Mouse (Mus musculus) spleen, adult 2 months (tissue): ENCODE measurements around the gene Fam89a. TPM values are rescaled to one million over a fixed set of nuclear protein-coding genes. Genes with fewer than 3 reads are reported as not detected.

Experiments used
- DNase-seq, 2 experiments: peaks; one replicate each; pipeline versions ENCODE4 v3.0.0 to v3.0.0-alpha.2; 2012 to 2021; ENCODE audit warnings: low spot score in 2 of 2, low read depth in 1 of 2
- H3K27ac ChIP-seq: fragments of 200-500 bp; 2 replicates; pipeline ENCODE4 v1.5.1; 2012; ENCODE audit warnings: low read length, inconsistent platforms; ENCODE audit not compliant: insufficient read depth
- H3K27me3 ChIP-seq: fragments of 200-500 bp; 2 replicates; pipeline ENCODE4 v1.6.1; 2012; ENCODE audit warnings: mild to moderate bottlenecking, moderate library complexity, low read length, inconsistent platforms; ENCODE audit not compliant: control insufficient read depth, insufficient read depth
- H3K36me3 ChIP-seq: fragments of 200-500 bp; 2 replicates; pipeline ENCODE4 v1.6.1; 2012; ENCODE audit warnings: mild to moderate bottlenecking, low read length, inconsistent platforms; ENCODE audit not compliant: control insufficient read depth, insufficient read depth
- H3K4me1 ChIP-seq: fragments of 200-500 bp; 2 replicates; pipeline ENCODE4 v1.6.1; 2011; ENCODE audit warnings: inconsistent platforms; ENCODE audit not compliant: control insufficient read depth, insufficient read depth, insufficient read length
- H3K4me3 ChIP-seq: fragments of 200-500 bp; 2 replicates; pipeline ENCODE4 v1.5.1; 2011; ENCODE audit warnings: mild to moderate bottlenecking, inconsistent platforms; ENCODE audit not compliant: insufficient read depth, insufficient read length; ENCODE audit errors: extremely low read depth
- CTCF ChIP-seq: fragments of 200-500 bp; IDR thresholded peaks from 2 replicates; pipeline ENCODE4 v1.5.1; 2011; ENCODE audit warnings: mild to moderate bottlenecking, inconsistent platforms; ENCODE audit not compliant: insufficient read depth, insufficient read length, insufficient replicate concordance; ENCODE audit errors: extremely low read depth
- POLR2A ChIP-seq: fragments of 200-500 bp; IDR thresholded peaks from 2 replicates; pipeline ENCODE4 v1.6.1; 2011; ENCODE audit warnings: low read depth, low read length, inconsistent platforms
- WGBS: fragments of 180-500 bp; shearing (Covaris S2); methylation state at CpG from one replicate; pipeline ENCODE4 v1.1.7; 2018; 5-methylcytosine and 5-hydroxymethylcytosine counted together
- polyA plus RNA-seq: library from polyadenylated mRNA; depleted of rRNA; stranded (reverse); fragments of >200 nt; gene quantifications from 2 replicates; pipeline ENCODE4 v1.2.3, GENCODE M21; 2012

The Fam89a gene
- polyA plus RNA-seq, 1 experiment = 1.5 TPM

DNA sequence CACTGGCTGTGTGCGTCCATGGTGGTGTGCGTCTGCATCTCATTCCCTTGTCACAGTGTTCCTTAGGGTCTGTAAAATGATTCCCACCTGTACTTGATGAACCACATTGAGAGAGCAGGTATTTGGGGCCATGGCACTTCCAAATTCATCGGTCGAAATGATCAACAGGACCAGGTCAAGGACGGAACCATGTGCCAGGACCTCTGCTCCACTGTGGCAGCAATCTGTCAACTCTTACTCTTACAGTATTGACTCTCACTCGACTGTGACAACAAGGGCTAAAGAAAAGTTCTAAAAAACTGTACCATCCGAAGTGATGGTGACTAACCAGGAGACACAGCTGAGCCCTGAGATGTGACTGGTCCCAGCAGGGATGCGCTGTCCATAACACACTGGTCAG lies 3.8 kb upstream of the Fam89a start:
- 82% methylated on average over 8 of the region's 8 CpGs for WGBS
- H3K4me3 ChIP-seq = no peak overlapping the region
- no peaks in the 10 kb centered on the region for H3K36me3 ChIP-seq
- no peak for DNase-seq
- H3K27ac ChIP-seq = no peak overlapping the region
- H3K27me3 ChIP-seq = peaks cover 11% of the 10 kb centered on the region
- no peak for TF ChIP-seq POLR2A
- TF ChIP-seq CTCF = no peak
- peaks cover 5% of the 10 kb centered on the region for H3K4me1 ChIP-seq

DNA sequence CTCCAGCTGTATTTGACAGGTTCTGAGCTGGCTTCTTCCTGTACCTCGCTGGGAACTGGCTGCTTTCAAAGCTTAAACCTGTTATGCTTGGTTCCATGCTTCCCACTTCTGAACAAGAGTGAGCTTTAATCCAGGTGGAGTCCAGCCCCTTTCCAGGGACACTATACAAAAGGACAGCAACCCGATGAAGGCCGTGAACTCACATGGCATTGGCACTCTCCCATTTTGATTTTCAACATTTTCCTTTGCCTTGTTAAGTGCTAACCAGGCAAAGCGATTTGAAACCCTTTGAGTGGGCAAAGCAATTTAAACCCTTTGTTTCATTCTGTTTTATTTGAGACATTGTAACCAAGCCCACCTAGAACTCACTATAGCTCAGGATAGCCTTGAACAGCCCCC lies 3.2 kb upstream of the Fam89a start:
- TF ChIP-seq CTCF (no peak), POLR2A (no peak)
- Histone ChIP-seq H3K27ac (no peak overlapping the region), H3K27me3 (peaks cover 12% of the 10 kb centered on the region), H3K36me3 (no peaks in the 10 kb centered on the region), H3K4me3 (no peak overlapping the region), H3K4me1 (peaks cover 5% of the 10 kb centered on the region)
- DNase-seq = no peak
- WGBS = 66% methylated on average over 4 of the region's 4 CpGs

DNA sequence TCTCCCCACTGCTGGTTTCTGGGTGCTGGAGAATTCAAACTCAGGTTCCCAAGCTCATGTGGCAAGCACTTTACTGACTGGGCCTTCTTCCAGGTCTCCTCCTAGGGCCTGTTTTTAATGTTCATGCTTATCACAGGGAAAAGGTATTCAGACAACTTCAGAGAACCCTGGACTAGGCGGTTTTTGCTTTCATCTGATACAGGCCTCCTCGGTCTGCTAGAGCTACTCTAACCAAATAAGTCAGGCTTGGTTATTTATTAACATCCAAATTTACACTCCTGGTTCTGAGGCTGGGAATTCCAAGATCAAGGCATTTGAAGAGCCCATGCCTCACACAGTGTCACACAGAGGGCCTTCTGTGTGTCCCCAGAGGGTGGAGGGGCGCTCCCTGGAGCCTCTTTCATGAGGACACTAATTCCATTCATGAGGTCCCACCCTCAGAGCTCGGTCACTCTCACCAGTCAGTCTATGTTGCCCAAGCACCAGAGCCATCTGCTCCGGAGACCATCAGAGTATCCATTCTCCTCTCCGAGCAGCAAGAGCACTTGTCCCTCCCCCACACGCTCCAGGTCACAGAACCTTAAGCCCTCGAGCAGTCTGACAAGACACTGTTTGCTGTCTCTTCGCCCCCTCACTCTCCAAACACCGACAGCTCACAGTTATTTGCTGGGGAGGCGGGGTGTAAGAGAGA lies 2.6 kb upstream of the Fam89a start:
- H3K4me3 ChIP-seq = no peak overlapping the region
- TF ChIP-seq POLR2A (no peak), CTCF (no peak)
- peaks cover 12% of the 10 kb centered on the region for H3K27me3 ChIP-seq
- H3K36me3 ChIP-seq = no peaks in the 10 kb centered on the region
- peaks cover 5% of the 10 kb centered on the region for H3K4me1 ChIP-seq
- DNase-seq = no peak
- WGBS = 59% methylated on average over 11 of the region's 11 CpGs
- no peak overlapping the region for H3K27ac ChIP-seq

DNA sequence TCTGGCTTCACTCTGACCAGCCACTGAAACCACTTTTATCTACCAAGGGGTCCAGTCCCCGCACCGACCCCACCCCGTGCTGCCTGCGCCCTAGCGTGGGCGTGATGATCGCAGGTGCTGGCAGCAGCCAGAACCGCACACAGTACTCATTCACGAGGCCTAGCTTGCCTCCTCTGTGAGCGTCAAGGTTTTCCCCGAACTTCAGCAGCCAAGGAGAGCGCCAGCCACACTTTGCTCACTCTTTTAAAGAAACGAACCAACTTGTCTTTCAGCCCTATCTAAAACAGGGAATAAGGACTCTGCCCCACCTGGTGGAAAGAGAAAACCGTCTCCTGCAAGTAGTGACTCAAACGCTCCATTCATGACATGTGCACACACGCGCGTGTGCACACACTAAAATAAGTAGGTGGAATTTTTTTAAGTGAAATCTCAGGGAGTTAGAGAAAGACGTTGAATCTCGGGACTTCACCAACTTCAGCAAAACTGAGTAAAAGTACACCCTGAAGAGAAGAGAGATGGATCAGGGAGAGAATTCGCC lies 762 bp upstream of the Fam89a start:
- H3K27me3 ChIP-seq = peaks cover 12% of the 10 kb centered on the region
- H3K27ac ChIP-seq = no peak overlapping the region
- no peaks in the 10 kb centered on the region for H3K36me3 ChIP-seq
- no peak for TF ChIP-seq CTCF
- TF ChIP-seq POLR2A = no peak
- no peak for DNase-seq
- peaks cover 5% of the 10 kb centered on the region for H3K4me1 ChIP-seq
- H3K4me3 ChIP-seq = no peak overlapping the region
- WGBS = 49% methylated on average over 21 of the region's 21 CpGs

DNA sequence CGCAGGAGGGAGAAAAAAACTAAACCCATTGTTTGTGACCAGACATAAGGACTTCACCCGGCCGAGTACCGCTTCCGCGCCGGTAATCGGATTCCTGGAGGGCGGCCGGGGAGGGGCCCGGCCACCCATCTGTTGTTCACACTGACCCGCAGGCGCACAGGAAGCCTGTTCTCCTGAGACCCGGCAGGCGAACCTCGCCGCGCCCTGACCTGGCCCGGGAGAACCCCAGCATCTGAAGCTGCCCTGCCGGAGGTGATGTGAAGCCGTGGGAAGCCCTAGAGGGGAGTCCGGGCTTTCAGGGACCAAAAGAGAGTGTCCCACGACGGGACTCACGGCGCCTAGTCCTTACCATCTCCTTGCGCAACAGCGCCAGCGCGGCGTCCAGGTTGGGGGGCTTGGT lies 441 bp downstream of the Fam89a start:
- DNase-seq = no peak
- Histone ChIP-seq H3K27me3 (peaks cover 12% of the 10 kb centered on the region), H3K4me1 (peaks cover 5% of the 10 kb centered on the region), H3K4me3 (peak overlapping the region; percentile 56), H3K27ac (no peak overlapping the region), H3K36me3 (no peaks in the 10 kb centered on the region)
- TF ChIP-seq CTCF (no peak), POLR2A (no peak)
- WGBS = 2% methylated on average over 31 of the region's 31 CpGs

DNA sequence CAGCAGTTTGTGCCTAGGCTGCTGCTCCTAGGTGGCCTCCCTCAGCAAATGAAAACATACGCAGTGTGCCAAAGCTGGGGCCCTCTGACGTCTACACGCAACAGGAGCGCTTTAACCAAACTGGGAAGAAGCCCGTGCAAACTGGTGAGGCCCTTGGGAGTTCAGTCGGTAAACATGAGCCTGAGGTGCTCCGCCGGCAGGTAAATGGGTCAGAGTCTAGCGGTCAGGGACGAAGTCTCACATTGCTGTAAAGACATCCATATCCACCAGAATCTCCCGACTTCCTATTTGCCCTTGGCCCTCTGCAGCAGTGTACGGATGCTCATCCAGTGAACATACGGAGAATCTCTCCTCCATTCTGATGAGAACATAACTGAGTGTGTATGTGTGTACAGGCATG lies 5.0 kb downstream of the Fam89a start:
- 84% methylated on average over 13 of the region's 13 CpGs for WGBS
- no peak for DNase-seq
- H3K4me1 ChIP-seq = no peaks in the 10 kb centered on the region; the same call in 1 of the 2 replicates
- H3K27ac ChIP-seq = no peak overlapping the region
- no peak for TF ChIP-seq POLR2A
- TF ChIP-seq CTCF = no peak
- H3K36me3 ChIP-seq = no peaks in the 10 kb centered on the region
- H3K4me3 ChIP-seq = no peak overlapping the region
- H3K27me3 ChIP-seq = peaks cover 9% of the 10 kb centered on the region

DNA sequence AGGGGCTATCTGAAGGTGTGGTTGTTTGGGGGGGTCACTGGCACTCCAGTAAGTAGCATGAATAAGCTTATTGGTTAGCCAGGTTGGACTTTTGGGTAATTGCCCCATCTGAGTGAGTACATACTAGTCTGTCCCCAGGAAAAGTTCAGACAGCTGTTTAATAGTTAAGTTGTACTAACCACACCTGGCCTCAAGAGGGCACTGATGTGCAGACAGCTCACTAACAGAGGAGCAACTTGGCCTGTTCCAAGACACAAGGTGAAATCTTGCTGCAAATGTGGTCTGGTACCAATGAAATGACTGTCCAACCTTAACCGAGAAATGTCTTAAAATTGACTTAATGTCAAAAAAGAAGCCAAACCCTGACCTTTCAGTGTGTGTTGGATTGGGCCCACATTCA lies 12.4 kb downstream of the Fam89a start:
- no peaks in the 10 kb centered on the region for H3K27me3 ChIP-seq
- H3K36me3 ChIP-seq = peaks cover 13% of the 10 kb centered on the region
- no peak overlapping the region for H3K4me3 ChIP-seq
- peak; percentile 51; the same call in 1 of the 2 replicates for TF ChIP-seq CTCF
- no peak for TF ChIP-seq POLR2A
- H3K27ac ChIP-seq = no peak overlapping the region
- WGBS = 91% methylated on average over 1 of the region's 1 CpGs
- DNase-seq = peak in 1 of 2 experiments; percentile 33
- H3K4me1 ChIP-seq = no peaks in the 10 kb centered on the region
